Mouse (Mus musculus) layer of hippocampus, postnatal 36 days (tissue): ENCODE results near the gene Dnah2. TPM values are rescaled to one million over a fixed set of nuclear protein-coding genes. Genes with fewer than 3 reads are reported as not detected.

Experiments
- DNase-seq, 2 experiments: peaks; one replicate each; pipeline ENCODE4 v3.0.0; 2022
- total RNA-seq, 2 experiments: library from RNA; stranded (reverse); gene quantifications; 2 replicates each; pipeline ENCODE4 v1.2.3; 2021

The Dnah2 gene
- total RNA-seq, 2 experiments from 2014 or later, result 5.4 to 5.9 TPM

- no peak for DNase-seq
Measured at GRCm38 (mm10) chr11:69463996-69464395, 84.9 kb downstream of the Dnah2 start.

- DNase-seq, result no peak
Measured at GRCm38 (mm10) chr11:69461568-69461967, 87.3 kb downstream of the Dnah2 start.

DNA sequence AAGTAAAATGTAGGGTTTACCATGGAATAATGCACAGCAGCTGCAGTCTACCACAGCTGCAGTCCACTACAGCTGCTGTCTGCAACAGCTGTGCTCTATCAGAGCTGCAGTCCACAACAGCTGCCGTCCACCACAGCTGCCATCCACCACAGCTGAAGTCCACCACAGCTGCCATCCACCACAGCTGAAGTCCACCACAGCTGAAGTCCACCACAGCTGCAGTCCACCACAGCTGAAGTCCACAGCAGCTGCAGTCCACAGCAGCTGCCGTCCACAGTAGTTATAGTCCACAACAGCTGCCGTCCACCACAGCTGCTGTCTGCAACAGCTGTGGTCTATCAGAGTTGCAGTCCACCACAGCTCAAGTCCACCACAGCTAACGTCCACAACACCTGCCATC lies 89.0 kb downstream of the Dnah2 start:
- DNase-seq, result no peak

GRCm38 (mm10) chr11:69457006-69457579 lies 91.8 kb downstream of the Dnah2 start:
- no peak for DNase-seq

DNA sequence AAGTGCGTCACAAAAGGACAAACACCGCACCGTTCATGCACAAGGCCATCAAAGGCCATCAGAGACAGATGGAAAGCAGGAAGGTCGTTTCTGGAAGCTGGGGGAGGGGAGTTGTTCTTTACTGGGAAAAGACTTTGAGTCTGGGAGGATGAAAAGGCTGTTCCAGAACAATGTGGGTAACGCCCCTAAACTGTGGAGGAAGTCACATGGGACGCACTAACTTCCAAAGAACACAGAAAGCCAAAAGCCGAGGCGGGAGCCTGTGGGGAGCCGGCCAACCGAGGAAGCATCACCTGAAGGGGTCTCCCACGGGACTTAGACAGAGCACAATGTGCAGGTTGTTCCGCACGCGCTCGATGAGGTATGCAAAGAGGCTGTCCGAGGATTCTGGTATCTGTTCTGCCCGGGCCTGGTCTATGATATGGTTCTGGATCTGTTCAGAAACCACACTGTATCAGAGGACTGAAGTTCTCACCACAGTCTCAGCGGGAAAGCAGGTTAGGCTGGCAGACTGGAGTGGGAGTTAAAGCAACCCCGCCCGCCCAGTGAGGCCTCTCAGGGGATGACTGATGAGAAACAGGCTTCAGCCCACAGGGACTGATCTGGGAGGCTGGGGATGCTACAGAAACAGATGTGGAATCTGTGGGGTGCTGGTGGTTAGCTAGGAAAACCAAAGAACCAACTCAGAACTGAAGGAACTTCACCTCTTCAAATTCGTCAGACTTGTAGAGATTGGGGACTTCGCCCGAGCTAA lies 96.6 kb downstream of the Dnah2 start:
- no peak for DNase-seq

DNA sequence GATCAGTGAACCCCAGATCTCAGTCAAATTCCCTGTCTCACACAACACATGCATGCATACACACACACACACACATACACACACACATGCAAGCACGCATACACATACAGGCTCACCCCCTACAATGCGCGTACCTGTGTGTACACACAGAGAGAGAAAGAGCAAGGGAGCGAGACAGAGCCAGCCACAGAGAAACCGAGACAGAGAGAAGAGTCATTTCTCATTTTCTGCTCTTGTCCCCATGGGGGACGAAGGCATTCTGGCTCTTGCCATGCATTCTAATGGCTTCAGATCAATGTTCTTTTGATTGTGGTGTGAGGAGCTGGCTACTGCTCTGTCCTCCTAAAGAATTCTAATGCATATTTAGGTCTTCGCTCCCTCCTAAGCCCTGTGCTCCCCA lies 101.6 kb downstream of the Dnah2 start:
- no peak for DNase-seq

GRCm38 (mm10) chr11:69443328-69443727 lies 105.6 kb downstream of the Dnah2 start:
- no peak for DNase-seq

DNA sequence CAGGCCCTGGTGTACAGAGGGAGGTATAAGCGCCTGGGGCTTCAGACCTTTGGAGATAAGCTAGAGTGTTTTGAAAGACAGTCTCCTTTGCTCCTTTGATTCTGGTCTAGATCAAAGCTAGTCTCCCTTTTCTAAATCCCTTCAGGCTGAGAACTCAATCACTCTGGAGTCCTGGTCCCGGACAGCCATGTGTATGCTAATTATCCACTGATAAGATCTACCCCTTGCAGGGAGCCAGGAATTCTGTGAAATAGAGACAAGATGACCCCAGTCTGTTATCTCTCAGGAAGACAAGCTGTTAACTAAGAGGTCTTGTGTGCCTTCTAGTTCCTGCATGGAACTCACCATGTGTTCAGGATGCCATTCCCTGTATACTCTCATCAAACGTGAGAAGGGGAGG lies 111.6 kb downstream of the Dnah2 start:
- no peak for DNase-seq

DNA sequence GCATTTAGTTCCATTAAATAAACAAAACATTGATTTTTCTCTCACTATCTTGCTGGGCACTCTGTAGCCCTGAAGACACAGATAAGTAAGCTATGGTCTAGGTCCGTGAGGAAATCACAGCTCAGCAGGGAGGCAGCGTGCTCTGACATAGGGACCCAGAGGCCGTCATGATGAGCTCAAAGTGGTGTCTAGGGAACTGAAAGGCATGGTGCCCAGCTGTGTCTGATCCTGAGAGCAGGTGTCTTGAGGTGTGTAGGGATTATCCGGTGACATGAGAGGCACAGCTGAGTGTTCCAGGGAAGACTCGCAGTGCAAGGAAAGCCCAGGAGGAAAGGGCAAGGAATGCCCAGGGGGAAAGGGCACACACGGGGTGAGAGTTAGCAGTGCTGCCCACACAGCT lies 115.7 kb downstream of the Dnah2 start:
- no peak for DNase-seq

- DNase-seq, result no peak
Measured at GRCm38 (mm10) chr11:69432640-69432982, 116.3 kb downstream of the Dnah2 start.

GRCm38 (mm10) chr11:69431829-69432639 lies 116.9 kb downstream of the Dnah2 start:
- peak; percentile 61 to 65 for DNase-seq

- no peak for DNase-seq
Measured at GRCm38 (mm10) chr11:69430631-69431030, 118.3 kb downstream of the Dnah2 start.

GRCm38 (mm10) chr11:69429313-69429712 lies 119.6 kb downstream of the Dnah2 start:
- DNase-seq, result no peak

GRCm38 (mm10) chr11:69428751-69429150 lies 120.2 kb downstream of the Dnah2 start:
- no peak for DNase-seq

- DNase-seq, result no peak
Measured at GRCm38 (mm10) chr11:69426246-69426645, 122.7 kb downstream of the Dnah2 start.

GRCm38 (mm10) chr11:69423885-69424284 lies 125.0 kb downstream of the Dnah2 start:
- no peak for DNase-seq

DNA sequence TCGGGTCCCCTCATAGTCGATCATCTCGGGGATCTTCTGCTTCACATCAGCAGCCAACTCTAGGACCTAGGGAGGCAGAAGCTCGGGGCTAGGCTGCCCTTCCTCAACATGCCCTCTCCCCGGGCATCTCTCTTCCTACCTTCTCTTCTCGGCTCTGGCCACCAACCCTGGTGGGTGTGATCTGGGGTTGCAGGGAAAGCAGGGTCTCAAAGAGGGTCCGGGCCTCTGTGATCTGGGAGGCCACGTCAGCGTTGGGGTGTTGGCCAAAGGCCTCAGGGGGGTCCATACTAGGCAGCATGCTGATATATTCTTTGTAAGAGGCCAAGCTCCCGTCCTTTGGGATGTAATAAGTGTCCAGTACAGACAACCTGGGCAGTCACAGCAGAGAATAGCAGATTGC lies 126.1 kb downstream of the Dnah2 start:
- DNase-seq, result no peak

GRCm38 (mm10) chr11:69421131-69421977 lies 127.6 kb downstream of the Dnah2 start:
- DNase-seq, result no peak

DNA sequence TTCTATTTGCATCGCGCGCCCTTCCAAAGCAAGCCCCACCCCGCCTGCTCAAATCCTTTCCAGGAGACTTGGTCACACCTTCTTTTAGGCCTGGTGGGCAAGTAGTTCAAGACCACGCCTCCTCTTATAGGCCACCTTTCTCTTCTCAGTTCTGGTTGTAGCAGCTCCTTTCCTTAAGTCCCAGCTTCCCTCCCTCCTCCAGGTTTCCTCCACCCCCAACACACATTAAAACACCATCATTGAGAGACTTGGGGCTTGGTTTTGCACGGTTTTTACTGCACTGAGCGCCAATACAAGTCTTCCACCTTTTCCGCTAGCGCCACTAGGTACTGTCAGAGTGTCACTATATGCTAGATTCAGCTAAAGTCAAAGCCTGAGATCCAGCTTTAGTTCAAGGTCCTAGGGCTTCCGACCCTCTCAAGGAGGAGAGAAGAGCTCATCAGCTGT lies 128.3 kb downstream of the Dnah2 start:
- no peak for DNase-seq

DNA sequence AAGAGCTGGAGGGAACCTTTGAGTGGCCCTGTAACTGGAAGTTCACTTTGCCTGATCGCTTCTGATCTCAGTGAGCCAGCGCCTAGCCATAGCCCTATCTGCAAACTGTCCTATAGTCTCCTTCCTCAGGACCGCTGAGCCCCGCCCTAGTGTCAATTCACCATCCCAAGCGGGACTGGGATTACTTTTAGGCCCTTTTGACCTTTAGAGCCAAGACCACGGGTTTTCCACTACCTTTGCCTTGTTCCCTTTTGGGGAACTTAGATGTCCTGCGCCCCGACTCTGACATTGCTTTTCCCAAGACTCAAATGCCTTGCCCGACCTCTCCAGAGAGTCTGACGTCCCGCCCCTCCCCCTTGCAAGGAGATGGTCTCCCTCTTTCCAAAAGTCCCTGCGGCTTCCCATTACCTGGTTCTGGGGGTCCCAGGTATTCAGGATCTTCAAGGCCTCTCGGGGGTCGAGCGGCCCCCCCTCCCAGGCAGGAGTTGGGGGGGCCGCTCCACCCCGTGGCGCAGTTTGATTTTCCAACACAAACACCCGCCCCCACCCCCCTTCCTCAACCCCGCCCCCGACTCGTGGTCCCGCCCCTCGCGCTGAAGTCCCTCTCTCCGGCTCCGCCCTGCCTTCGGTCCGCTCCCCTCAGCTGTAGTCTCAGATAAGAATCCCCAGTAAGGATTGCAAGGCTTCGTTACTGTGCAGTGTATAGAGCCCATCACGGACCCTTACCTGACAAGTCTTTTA lies 128.9 kb downstream of the Dnah2 start:
- no peak for DNase-seq

DNA sequence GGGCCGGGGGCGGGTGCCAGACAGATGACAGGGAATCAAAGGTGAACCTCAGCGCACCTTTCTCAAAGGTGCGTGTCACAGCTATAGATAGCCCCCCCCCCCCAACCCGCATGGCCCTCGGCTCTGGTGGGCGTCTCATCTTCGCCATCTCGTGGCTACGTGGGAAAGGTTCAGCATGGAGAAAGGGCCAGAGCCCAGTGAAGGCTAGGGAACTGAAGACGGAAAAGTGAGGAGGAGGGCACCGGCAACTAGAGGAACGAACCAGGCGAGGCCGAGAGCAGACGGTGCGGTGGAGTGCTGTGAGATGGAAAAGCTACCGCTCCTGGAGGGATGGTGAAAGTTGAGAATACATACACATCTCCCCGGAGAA lies 129.5 kb downstream of the Dnah2 start:
- no peak for DNase-seq
